Mouse (Mus musculus) inflammation-experienced regulatory T-cells, adult 6 months (primary cell): ENCODE results near the gene Dmrt2. TPM values are rescaled to one million over a fixed set of nuclear protein-coding genes. Genes with fewer than 3 reads are reported as not detected.

Experiments
- ATAC-seq: one replicate; pipeline ENCODE4 v1.8.0; 2017
- polyA plus RNA-seq, 3 experiments: library from polyadenylated mRNA; unstranded; fragments of 100-300 nt; shearing (Covaris generic); gene quantifications; one replicate each; pipeline ENCODE4 v1.2.1; 2017

Gene Dmrt2
- not detected for polyA plus RNA-seq

DNA sequence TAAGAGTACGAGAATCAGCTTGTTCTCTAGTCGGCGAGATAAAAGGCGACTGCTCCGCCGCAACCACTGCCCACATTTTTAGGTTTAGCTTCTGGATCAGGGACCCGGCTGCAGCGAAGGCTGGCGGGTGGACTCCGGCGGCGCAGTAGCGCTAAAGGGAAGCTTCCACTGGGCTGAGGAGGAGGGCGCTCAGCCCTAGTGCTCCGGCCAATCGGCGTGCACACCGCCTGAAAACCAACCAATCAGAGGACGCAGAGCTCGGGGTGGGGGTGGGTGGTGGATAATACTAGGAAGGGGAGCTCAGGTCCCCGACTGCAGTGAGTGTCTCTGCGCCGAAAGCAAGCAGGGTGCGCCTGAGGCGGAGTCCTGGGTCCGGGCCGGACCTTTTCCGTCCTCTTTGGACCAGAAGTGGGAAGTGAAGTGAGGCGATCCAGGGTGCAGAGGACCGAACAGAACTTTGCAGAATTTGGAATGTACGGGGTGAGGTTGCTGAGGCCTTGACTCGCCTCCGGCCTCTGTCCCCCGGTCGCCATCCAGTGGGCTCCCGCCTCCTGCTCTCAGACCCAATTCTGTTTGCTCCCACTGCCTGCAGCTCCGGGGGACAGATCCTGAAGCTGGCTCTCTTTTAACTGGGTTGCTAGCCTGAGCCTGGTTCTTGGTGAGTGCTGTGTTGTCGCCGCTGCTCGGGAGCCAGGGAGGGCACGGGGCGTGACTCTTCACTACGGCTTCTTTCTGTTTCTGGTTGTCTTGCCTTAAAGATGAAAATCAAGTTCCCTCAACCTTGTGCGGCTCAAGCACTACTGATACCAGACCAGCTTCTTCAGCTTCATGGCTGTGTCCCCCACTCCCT is at the start of gene Dmrt2:
Dmrt2 (plus strand) TSS at position 311 of the 850 bp plus-strand sequence.
- no peak for ATAC-seq

DNA sequence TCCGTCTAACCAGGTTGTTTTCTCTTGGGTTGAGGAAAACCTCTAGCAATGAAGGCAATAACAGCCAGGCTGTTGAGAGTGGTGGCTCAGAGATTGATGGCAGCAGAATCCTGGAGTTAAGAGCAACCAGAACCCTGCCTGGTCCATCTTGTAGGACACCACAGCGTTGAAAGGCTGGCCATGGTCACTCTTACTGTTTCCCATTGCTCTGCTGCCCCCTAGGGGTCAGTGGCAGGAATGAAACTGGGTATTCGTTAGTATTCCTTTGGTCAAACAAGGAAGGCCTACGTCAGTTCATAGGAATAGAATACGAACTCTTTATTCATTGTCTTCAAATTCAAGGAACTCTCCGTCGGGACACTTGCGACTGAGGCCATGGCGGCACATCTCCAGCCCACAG is 43.7 kb upstream of the Dmrt2 start:
- no peak for ATAC-seq

DNA sequence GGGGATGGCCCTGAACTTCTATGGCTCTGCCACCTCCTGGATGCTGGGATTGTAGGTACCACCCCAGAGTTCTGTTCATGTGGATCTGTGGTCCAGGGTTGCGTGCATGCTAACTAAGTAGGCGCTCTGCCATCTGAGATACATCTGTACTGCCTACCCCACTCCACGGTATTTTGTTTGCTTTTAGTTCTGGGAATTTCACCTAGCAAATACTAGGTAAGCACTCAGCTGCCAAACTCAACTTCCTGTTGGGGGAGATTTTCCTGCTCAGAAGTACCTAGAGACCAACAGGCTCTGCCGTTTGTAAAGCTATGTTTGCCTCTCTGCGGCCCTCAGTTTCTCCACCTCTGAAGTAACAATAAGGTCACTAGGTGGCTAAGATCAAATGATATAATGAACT is 37.1 kb upstream of the Dmrt2 start:
- no peak for ATAC-seq

DNA sequence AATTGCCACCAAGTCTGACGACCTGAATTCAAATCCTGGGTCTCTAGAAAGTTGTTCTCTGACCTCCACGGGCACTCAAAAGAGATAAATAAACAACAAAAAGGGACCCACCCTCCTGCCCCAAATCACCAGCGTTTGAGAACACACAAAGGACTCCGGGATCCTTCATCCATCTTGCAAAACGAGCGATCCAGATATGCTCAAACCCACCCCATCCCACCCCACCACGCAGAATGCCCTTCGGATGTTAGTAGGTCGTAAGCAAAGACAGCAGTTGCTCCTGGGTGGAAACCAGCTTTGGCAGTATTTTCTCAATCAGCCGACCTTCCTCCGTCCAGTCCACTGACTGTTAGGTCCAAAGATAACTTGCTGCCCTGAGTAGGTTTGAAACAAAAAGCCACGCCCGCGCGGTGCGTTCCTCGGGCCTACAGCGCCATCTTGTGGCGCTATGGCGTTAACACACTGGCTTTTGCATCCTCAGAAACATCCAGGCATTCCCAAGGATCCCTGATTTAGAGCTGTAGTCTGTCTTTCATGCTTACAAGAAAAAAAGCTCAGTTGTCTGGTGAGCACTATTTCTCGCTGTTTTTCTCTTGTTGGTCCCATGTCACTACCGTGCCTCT is 36.5 kb upstream of the Dmrt2 start:
- no peak for ATAC-seq

DNA sequence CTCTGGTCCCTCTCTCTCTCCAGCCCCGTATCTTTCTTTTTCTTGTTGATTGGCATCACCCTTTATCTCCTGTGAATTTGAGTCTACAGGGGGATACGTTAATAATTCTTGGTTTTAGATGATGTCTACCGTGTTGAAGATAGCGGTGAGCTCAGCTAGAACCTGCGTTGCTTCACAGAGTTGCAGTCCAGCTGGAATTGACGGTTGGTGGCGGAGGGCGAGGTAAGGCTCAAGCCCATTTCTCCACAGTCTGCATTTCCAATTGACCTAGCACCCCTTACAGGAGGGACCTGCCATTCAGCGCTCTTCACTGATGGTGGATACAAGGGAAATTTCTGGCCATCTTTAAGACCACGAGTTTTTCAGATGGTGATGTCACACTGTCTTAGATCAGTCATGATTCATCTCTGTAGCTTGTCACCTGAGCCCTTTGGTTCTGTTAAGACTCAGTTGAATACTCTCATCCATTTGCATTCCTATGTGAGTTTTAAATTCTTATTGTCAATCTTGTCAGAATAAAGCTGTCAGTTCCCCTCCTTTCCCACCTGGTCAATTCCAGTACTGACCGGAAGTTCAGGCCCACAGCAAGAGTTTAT is 33.3 kb upstream of the Dmrt2 start:
- ATAC-seq = no peak

DNA sequence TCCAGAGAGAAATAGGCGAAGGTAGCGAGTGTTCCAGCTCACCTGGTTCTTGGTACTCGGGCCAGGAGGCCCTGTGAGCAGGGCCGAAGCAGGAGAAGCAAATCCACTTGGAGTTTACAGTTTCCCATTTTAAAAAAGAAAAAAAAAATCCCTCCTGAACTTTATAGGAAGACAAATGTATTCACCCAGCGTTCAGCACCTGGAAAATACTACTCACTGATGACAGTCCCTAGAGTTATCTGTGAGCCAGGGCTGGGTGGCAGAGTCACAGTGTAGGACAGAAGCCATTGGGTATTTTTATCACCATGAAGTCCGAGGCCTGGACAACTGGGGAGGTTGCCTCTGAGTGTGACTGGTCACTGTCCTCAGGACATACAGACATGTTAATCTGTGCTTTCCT is 30.4 kb upstream of the Dmrt2 start:
- no peak for ATAC-seq

DNA sequence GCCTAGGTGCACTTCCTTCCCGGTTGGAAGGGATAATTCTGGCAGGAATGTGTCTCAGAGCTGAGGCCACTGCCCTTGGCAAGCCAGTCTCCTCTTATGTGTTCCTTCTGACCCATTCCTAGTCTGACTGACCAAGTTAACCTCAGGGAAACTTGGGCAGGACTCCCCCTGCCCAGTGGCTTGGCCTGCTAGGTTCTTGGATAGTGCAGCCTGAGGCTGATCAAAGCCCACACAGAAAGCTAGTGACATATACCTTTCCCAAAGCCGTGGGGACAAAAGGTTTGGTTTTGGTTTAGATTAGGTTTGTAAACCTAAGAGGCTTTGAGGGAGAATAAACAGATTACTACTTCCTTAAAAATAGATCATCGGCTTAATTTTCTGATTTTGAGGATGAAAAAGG is 25.1 kb upstream of the Dmrt2 start:
- no peak for ATAC-seq

DNA sequence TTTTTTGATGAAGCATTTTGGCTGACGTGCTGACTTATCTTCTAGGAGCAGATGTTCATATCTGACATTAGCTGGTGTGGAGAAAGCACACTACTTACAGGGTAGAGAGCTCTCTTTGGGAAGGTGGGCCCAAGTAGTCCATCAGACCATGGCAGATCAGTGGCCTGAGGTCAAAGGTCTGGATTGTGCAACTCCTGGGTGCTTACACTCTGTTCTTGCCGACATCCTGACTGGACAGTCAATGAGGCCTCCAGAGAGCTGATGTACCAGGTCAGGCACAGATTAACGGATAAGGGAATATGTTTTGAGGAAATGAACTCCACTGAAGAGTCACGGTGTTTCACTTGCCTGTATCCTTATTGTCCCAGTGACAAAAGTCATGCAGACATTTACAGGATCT is 23.5 kb upstream of the Dmrt2 start:
- no peak for ATAC-seq

DNA sequence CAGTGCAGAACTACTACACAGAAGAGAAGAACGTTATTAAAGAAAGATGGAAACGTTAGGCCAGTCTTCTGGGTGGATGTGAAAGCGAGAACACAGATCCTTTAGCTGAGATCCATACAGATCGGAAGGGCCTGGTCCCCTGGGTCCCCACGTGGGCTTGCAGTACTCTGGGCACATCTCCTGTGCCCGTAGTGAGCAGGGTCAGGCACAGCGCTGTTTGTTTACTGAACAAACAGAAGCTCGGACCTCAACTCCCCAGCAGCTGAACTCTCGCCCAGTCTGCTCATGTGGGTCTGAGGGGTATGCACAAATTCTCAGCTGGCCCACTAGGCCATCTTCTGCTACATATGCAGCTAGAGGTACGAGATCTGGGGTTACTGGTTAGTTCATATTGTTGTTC is 21.7 kb upstream of the Dmrt2 start:
- no peak for ATAC-seq

DNA sequence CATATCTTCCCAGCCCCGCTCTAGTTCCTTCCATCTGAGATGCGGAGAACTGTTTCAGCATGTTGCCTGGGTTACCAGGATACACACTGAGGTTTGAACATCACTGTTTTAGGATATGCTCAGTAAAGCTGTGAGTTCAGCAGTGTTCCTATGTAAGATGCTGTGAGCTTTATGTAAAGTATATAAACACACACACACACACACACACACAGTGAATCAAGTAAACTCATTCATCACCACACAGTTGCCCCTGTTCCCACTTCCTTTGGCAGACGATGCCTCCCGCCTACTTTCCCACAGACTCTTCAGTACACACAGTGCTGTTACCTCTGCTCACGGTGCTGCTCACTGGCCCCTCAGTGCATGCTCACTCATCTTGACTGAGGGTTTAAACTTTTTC is 19.7 kb upstream of the Dmrt2 start:
- no peak for ATAC-seq

DNA sequence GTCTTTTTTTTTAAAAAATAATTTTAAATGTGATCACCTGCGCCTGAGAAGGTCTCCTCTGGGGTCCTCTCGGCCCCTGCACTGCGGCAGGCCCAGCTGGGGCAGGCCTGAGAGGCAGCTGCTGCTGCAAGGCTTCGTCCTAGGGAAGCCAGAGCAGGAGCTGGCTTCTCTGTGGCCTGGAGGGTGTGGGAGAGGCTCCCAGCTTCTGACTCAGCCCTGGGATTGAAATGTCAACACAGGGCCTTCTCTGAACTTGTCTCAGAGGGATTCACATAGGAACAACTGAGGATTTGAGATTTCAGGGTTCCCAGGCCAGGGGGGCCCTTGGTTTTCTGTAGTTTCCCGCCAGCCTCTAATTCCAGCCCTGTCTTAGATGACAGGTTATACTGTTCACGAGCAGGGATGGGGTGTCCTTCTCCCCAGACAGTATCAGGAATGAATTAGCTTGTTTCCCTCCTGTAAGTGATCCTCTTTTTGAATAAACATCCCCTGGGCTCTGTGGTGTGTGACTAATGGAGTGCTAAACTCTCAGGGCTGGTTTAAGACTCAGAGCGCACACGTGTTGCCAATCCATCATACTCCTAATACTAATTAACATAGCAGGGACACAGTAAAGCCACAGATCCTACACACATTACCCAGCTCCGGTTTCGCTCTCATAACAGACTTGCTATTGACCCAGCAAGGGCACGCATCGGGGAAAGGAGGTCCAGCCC is 18.0 kb upstream of the Dmrt2 start:
- ATAC-seq = no peak

DNA sequence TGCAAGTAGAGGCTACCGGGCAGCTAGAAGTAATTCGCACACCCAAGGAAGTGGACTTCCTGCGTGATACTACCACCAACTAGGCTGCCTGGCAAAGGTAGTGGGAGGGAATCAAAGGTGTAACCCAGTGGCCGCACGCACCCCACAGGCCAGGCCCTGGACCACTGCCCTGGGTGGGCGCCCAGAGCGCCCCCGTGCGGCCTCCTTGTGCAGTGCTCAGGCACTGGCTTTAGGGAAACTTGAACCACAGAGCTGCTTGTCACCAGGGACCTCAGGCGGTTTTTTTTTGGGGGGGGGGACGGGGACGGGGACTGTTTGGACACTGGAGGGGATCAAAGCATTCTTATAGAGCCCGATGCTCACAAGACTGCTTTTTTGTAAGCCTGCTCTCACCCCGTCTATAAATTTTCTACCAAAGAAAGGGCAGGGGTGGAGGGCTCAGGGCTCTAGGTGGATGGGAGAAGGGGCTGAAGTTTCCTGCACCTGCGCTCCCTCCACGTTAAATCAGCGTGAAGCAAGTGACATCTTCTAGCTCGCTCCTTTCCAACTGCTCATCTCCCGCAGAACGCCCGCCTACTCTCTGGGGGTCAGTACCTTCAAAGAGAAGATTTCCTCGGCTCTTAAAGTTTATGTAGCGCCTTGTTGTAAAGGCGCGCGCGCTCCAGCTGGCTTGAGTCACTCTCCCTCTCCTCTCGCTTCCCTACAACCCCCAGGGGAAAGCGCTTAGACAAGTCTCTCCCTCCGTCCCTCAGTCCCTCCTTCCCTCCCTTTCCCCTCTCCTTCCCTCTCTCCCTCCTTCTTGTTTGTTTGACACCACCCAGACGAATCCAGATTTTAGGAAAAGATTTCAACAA is 6.5 kb upstream of the Dmrt2 start:
- no peak for ATAC-seq

DNA sequence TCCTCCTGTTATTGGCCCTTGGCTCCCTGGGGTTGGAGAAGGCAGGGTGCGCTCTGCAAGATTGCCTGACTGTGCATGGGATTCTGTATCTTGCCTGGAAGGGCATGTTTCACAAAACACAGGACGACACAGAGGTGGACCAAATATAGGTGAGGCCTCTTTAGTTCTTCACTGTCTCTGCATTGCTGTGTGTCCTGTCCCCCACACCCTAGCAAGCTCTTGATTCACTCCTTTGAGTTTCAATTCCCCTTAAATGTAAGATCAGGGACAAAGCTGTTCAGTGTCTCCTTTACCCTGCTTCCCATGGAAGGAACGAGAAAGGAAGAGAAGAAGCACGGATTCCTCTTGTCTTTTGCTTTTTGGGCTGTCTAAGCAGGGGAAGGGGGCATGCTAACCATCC is 4.4 kb upstream of the Dmrt2 start:
- ATAC-seq = no peak

DNA sequence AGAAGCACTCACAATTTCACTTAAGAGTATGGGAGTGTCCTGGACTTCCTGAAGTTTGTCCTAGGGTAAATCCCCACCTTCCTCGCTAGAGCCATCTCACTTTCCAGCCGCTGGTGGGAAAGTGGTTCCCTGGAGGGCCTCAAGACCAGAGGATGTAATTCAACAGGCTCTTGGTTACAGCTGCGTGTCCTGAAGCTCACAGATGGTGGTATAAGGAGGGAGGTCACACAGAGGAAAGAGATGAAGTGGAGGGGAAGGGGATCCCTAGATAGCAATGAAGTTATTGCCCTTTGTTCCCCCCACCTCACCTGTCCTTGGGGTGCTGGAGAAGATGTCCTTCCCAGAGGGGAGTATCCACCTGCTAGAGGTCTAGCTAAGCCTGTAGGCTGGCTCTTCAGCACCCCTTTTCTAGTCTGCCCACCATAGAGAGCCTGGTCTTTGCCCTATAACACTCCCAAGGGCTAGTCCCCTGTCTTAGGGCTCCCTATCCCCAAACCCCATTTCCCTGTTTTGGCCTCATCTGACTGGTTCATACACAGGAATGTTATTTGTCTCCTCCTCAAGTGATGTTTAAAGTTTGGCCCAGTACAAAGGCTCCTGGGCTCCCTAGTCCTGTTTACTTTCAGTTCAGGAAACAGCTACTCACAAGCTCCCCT is 2.5 kb upstream of the Dmrt2 start:
- no peak for ATAC-seq

DNA sequence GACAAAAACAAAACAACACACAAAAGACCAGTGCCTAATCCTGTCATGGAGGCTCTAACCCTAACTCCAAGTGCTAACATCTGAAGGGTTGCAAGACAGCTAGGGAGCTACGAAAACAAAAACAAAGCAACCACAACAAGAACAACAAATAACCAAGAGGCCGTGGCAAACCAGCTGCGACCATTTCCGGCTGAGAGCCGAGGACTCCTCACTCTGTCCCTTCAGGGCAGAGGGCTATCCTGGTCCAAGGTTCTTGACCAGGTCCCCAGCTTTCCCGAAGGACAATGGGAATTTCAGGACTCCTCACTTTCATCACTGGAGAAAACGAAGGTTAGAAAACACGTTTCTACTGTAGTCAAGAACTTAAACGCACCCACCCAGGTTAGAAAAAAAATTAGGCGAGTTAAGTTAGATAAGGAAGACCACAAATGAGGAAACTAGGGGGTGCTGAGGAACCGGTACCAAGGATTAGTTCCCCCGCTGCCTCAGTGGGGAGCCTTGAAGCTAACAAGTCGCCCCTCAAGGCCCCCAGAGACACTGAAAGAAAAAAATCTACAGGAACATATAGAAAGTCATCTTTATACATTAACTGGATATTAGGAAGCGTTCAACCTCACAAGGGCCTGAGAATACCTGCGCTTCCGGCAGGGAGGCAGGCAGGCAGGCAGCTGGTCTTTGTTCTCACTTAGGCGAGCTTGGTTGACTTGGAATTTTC is 1.5 kb upstream of the Dmrt2 start:
- ATAC-seq = no peak

DNA sequence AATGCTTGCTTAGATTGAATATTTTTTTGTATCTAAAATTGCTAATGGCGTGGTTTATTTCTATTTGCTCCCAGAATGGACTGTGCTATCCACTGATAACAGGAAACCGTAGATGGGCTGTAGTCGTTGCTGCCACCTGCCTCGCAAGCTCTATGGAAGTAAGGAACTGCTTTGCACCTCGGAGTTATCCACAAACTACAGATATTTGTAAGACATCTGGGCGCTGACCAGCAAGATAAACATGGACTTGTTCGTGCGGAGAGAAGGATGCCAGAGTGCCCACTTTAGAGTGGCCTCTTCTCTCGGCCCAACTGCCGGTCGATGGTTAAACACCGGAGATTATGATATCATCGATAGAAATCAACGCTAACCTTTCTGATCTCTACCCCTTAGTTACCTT is 530 bp upstream of the Dmrt2 start:
- no peak for ATAC-seq

DNA sequence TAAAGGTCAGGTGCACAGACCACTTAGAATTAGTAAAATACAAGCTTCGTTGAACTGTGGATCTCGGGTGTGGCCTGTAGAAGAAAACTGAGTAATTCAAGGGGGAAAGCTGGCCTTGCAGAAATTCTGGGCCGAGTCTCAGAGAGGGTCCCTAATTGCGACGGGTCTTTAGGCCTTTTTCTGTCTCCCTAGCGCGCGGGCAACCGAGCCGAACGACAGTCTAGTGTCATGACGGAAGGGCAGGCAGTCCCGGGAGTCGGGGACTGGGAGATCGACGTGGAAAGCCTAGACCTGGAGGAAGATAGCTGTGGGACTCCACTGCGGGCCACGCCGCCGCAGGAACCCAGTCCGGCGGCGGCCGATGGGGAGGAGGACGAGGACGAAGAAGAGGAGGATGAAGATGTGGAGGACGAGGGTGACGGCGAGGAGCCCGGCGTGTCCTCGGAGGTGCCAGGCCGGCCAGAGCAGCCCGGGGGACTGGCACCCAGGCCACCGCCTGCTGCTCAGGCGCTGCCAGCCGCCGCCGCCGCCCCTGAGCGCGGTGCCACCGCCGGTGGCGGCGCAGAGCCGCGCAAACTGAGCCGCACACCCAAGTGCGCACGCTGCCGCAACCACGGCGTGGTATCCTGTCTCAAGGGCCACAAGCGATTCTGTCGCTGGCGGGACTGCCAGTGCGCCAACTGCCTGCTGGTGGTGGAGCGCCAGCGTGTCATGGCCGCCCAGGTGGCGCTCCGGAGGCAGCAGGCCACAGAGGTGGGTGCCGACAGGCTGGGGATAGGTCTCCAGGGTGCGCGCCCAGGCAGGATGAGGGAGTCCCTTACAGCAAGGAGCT is 1.2 kb downstream of the Dmrt2 start:
- ATAC-seq = no peak

DNA sequence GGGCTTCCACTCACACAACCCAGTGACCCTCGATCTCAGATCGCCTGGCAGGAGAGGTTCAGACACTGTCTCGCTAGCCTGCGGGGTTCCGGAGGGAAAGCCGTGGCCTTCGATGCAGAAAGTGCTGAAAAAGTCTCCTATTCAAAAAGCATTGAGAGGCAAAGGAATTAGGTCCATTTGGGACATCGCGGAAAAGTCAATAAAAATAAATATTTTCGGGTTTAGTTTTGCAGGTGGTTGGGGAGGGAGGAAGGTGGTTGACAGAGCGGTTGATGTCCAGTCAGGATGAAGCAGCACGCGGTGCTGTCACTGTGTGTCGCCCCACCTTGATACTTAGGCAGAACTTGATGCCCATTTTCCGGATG is 1.8 kb downstream of the Dmrt2 start:
- no peak for ATAC-seq

DNA sequence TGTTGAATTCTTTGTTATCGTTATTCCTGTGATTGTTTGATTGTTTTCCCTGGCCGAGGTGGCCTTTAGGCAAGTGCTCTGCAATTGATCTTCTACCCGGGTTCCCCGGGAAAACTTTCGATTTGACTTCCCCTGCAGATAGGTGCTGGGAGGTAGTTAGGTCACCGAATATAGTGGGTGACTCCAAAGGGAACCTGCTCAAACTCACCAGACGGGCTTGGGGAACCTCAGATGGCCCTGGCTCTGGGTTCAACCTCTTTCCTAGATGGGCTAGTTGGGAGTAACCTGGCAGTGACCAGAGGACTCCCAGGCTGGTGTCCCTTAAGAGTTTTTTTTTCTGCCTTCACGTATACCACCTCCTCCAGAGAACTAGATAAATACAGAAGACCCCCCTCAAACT is 2.5 kb downstream of the Dmrt2 start:
- ATAC-seq = no peak

DNA sequence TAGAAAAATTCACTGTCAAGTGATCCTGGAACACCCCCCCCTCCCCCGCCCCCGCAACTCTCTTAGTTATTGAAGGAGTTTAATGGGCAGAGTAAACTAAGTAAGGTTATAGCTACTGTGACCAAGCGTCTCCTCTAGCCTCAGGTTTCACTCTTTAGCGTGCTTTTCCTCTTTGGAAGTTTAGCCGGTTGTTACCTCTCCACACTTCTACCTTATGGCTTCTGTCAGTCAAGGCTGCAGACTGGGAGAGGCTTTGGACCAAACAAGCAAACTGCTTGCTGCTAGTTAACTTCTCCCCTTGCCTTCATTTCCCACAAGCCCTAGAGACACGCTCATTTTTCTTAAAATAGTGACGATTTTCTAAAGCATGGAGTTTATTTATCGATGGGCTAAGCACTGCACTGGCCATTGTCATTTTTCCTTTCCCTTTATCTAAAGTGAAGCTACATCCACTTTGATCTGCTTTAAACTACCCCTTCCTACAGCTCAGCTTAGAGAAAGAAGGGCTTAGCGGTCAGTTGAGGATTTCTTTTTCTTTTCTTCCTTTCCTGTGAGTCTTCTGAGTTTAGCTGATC is 3.7 kb downstream of the Dmrt2 start:
- no peak for ATAC-seq
